Mouse (Mus musculus): ENCODE data around the gene Mapkap1. TPM values are rescaled to one million over a fixed set of nuclear protein-coding genes. Genes with fewer than 3 reads are reported as not detected.

Gene Mapkap1
- polyA plus RNA-seq, 1 experiment from 2014 or later = 90.9 TPM

DNA sequence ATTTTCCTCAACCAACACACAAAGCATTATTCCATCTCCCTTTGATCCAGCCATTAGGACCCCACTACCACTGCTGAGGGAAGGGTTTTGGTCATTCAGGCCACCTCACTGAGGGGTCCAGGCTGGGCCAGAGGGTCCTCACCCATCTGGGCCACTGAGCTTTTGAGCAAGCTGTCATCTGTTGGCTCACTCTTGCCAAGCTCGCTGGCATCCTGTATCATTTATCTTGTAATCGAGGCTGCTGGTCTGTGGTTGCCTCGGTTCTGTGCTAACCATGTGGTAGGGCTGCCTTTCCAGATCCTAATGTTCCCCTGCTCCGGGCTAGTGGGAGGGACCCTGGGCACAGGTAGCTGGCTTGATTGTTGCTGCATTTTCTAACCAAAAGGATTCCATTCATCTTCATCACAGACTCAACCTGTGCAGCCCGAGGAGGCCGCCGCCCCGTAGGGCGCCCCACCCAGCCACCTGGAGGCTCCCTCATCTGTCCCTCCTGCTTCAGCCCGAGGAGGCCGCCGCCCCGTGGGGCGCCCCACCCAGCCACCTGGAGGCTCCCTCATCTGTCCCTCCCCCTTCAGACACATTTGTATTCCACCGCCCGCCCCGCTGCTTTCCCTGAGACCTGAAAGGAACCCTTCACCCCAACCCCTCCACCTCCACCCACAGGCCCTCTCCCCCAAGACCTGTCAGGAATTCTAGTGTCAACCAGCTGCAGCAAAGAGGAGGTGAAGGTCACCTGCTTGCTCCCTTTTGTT, 262.0 kb downstream of the Mapkap1 start:
- H3K27ac ChIP-seq (replicated peaks) = no peak overlapping the region
- no peak overlapping the region for H3K4me3 ChIP-seq
- H3K27me3 ChIP-seq (replicated peaks; ENCODE audit: low read depth, poor library complexity, severe bottlenecking) = peaks cover 34% of the 10 kb centered on the region
- H3K36me3 ChIP-seq (replicated peaks) = peaks cover 3% of the 10 kb centered on the region; the same call in 1 of the 2 replicates
- 46% methylated on average over 17 of the region's 17 CpGs for WGBS
- peaks cover 34% of the 10 kb centered on the region for H3K4me1 ChIP-seq
- DNase-seq (ENCODE audit: low spot score) = no peak
- no peaks in the 10 kb centered on the region for H3K9me3 ChIP-seq

DNA sequence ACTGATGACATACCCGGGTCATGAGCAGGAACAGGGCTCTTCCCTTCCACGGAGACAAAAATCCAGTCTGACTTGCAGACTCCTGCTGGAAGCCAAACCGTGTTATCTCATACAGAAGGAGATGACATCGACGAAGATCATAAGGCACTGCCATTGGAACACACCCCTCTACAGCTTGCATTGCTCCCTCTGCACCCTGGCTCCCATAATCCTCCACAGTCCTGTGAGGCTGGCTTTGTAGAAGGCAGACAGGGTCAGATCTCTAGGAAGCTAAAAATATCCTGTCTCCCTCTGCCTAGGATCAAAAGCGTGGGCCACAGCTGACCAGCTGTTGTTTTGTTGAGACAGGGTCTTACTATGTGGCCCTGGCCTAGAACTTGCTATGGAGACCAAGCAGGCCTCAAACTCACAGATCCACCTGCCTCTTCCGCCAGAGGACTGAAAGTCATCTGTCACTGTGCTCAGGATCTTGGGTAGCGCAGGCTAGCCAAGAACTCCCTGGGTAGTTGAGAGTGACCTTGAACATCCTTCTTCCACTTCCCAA, 262.7 kb downstream of the Mapkap1 start:
- Histone ChIP-seq H3K9me3 (no peaks in the 10 kb centered on the region), H3K4me1 (peaks cover 34% of the 10 kb centered on the region), H3K36me3 (replicated peaks) (peaks cover 9% of the 10 kb centered on the region), H3K4me3 (no peak overlapping the region), H3K27me3 (replicated peaks; ENCODE audit: low read depth, poor library complexity, severe bottlenecking) (peaks cover 34% of the 10 kb centered on the region), H3K27ac (replicated peaks) (no peak overlapping the region)
- no peak for DNase-seq (ENCODE audit: low spot score)
- 68% methylated on average over 8 of the region's 8 CpGs for WGBS

DNA sequence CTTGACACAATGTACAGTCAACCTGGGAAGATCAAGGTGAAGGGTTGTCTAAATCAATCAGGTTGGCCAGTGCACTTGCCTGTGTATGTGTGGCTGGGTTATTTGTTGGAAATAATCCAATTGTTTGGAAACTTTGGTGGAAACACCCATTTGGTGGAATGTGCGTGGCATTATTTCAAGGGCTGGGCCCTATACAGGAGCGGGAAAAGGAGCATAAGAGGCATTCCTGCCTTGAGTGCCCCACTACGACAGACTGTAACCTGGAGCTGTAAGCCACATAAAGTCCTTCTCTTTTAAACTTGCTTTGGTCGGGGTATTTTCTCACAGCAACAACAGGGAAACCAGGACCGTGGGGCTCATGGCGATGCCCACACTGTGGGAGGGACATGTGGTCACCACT, 263.9 kb downstream of the Mapkap1 start:
- WGBS = 82% methylated on average over 6 of the region's 6 CpGs
- H3K4me3 ChIP-seq = no peak overlapping the region
- H3K36me3 ChIP-seq (replicated peaks) = peaks cover 21% of the 10 kb centered on the region
- peaks cover 34% of the 10 kb centered on the region for H3K4me1 ChIP-seq
- H3K27me3 ChIP-seq (replicated peaks; ENCODE audit: low read depth, poor library complexity, severe bottlenecking) = peaks cover 34% of the 10 kb centered on the region
- no peaks in the 10 kb centered on the region for H3K9me3 ChIP-seq
- H3K27ac ChIP-seq (replicated peaks) = no peak overlapping the region
- no peak for DNase-seq (ENCODE audit: low spot score)

- peaks cover 34% of the 10 kb centered on the region for H3K4me1 ChIP-seq
- WGBS = 31% methylated on average over 31 of the region's 31 CpGs
- peak overlapping the region; percentile 62 for H3K4me3 ChIP-seq
- peak overlapping the region; percentile 83 for H3K27ac ChIP-seq (replicated peaks)
- peaks cover 34% of the 10 kb centered on the region for H3K27me3 ChIP-seq (replicated peaks; ENCODE audit: low read depth, poor library complexity, severe bottlenecking)
- H3K9me3 ChIP-seq = no peaks in the 10 kb centered on the region
- peak; percentile 77 for DNase-seq (ENCODE audit: low spot score)
- H3K36me3 ChIP-seq (replicated peaks) = peaks cover 31% of the 10 kb centered on the region
These were observed 264.9 kb downstream of the Mapkap1 start for GRCm38 (mm10) chr2:34671385-34672026.

- H3K27me3 ChIP-seq (replicated peaks; ENCODE audit: low read depth, poor library complexity, severe bottlenecking) = peaks cover 13% of the 10 kb centered on the region
- peaks cover 17% of the 10 kb centered on the region for H3K4me1 ChIP-seq
- 89% methylated on average over 11 of the region's 11 CpGs for WGBS
- peaks cover 54% of the 10 kb centered on the region for H3K36me3 ChIP-seq (replicated peaks)
- no peak overlapping the region for H3K27ac ChIP-seq (replicated peaks)
- no peak for DNase-seq (ENCODE audit: low spot score)
- no peak overlapping the region for H3K4me3 ChIP-seq
- no peaks in the 10 kb centered on the region for H3K9me3 ChIP-seq
These were observed 267.3 kb downstream of the Mapkap1 start for GRCm38 (mm10) chr2:34673846-34674245.

Other genes with a start within 250 kb of the Mapkap1 start
- 36.7 and 38.9 TPM in 2 replicates for gene Pbx3, start 33.6 kb upstream of the Mapkap1 start, polyA plus RNA-seq (2016; fragmentation: Nextera tagmentation; extraction: Ambion mirVana)

Data from embryonic facial prominence, embryonic 10.5 days (tissue).